Mouse (Mus musculus): ENCODE results near the gene Chchd3. TPM values are rescaled to one million over a fixed set of nuclear protein-coding genes. Genes with fewer than 3 reads are reported as not detected.

The Chchd3 gene
- polyA plus RNA-seq, 1 experiment from 2014 or later: 103 TPM

GRCm38 (mm10) chr6:32795653-32796500 is 264.2 kb downstream of the Chchd3 start:
- peaks cover 4% of the 10 kb centered on the region; the same call in 1 of the 2 replicates for H3K4me1 ChIP-seq (ENCODE audit: insufficient read depth)
- no peaks in the 10 kb centered on the region for H3K9me3 ChIP-seq (ENCODE audit: low read depth, low read length)
- no peak overlapping the region for H3K4me2 ChIP-seq
- no peak overlapping the region for H3K27ac ChIP-seq (ENCODE audit: low read depth)
- DNase-seq (no peak), ATAC-seq (ENCODE audit: insufficient read depth) (no peak)
- TF ChIP-seq CTCF (IDR thresholded peaks at IDR 0.05; ENCODE audit: low read depth): no peak
- H3K9ac ChIP-seq: no peak overlapping the region
- H3K4me3 ChIP-seq (ENCODE audit: low read depth, low read length): no peak overlapping the region
- no peaks in the 10 kb centered on the region for H3K36me3 ChIP-seq (ENCODE audit: insufficient read depth)
- no peaks in the 10 kb centered on the region for H3K27me3 ChIP-seq (ENCODE audit: insufficient read depth, low read length)
- WGBS: 47% methylated on average over 8 of the region's 8 CpGs

- 89% methylated on average over 1 of the region's 1 CpGs for WGBS
- H3K4me1 ChIP-seq (ENCODE audit: insufficient read depth): peaks cover 4% of the 10 kb centered on the region; the same call in 1 of the 2 replicates
- no peak for DNase-seq
These were observed 266.5 kb downstream of the Chchd3 start for GRCm38 (mm10) chr6:32793575-32793974.

GRCm38 (mm10) chr6:32793163-32793562 is 266.9 kb downstream of the Chchd3 start:
- H3K4me3 ChIP-seq (ENCODE audit: low read depth, low read length): no peak overlapping the region
- no peak overlapping the region for H3K4me2 ChIP-seq
- ATAC-seq (ENCODE audit: insufficient read depth): no peak
- H3K9me3 ChIP-seq (ENCODE audit: low read depth, low read length): no peaks in the 10 kb centered on the region
- peaks cover 4% of the 10 kb centered on the region; the same call in 1 of the 2 replicates for H3K4me1 ChIP-seq (ENCODE audit: insufficient read depth)
- no peak for DNase-seq
- no peaks in the 10 kb centered on the region for H3K27me3 ChIP-seq (ENCODE audit: insufficient read depth, low read length)
- H3K27ac ChIP-seq (ENCODE audit: low read depth): no peak overlapping the region
- H3K36me3 ChIP-seq (ENCODE audit: insufficient read depth): 0 out of 2 replicates have a peak, but pooled peaks cover 3% of the 10 kb centered on the region
- H3K9ac ChIP-seq: no peak overlapping the region
- WGBS: 93% methylated on average over 3 of the region's 3 CpGs
- TF ChIP-seq CTCF (IDR thresholded peaks at IDR 0.05; ENCODE audit: low read depth): no peak

More at GRCm38 (mm10) chr6:32793575-32793974, 266.5 kb downstream of the Chchd3 start:
- H3K36me3 ChIP-seq (ENCODE audit: insufficient read depth): 0 out of 2 replicates have a peak, but pooled peaks cover 3% of the 10 kb centered on the region
- no peak for ATAC-seq (ENCODE audit: insufficient read depth)
- no peak overlapping the region for H3K9ac ChIP-seq
- no peaks in the 10 kb centered on the region for H3K27me3 ChIP-seq (ENCODE audit: insufficient read depth, low read length)
- H3K4me3 ChIP-seq (ENCODE audit: low read depth, low read length): no peak overlapping the region
- no peak overlapping the region for H3K4me2 ChIP-seq
- no peak overlapping the region for H3K27ac ChIP-seq (ENCODE audit: low read depth)
- no peaks in the 10 kb centered on the region for H3K9me3 ChIP-seq (ENCODE audit: low read depth, low read length)
- no peak for TF ChIP-seq CTCF (IDR thresholded peaks at IDR 0.05; ENCODE audit: low read depth)

- Histone ChIP-seq H3K4me1 (ENCODE audit: insufficient read depth) (no peaks in the 10 kb centered on the region), H3K4me3 (ENCODE audit: low read depth, low read length) (no peak overlapping the region), H3K4me2 (no peak overlapping the region), H3K36me3 (ENCODE audit: insufficient read depth) (0 out of 2 replicates have a peak, but pooled peaks cover 3% of the 10 kb centered on the region), H3K9me3 (ENCODE audit: low read depth, low read length) (no peaks in the 10 kb centered on the region), H3K27me3 (ENCODE audit: insufficient read depth, low read length) (no peaks in the 10 kb centered on the region), H3K9ac (no peak overlapping the region), H3K27ac (ENCODE audit: low read depth) (no peak overlapping the region)
- TF ChIP-seq CTCF (IDR thresholded peaks at IDR 0.05; ENCODE audit: low read depth): no peak
- 82% methylated on average over 4 of the region's 4 CpGs for WGBS
- no peak for DNase-seq
- ATAC-seq (ENCODE audit: insufficient read depth): no peak
These were observed 269.6 kb downstream of the Chchd3 start for GRCm38 (mm10) chr6:32790487-32790886.

GRCm38 (mm10) chr6:32787399-32787798 is 272.7 kb downstream of the Chchd3 start:
- no peak for TF ChIP-seq CTCF (IDR thresholded peaks at IDR 0.05; ENCODE audit: low read depth)
- Histone ChIP-seq H3K4me1 (ENCODE audit: insufficient read depth) (no peaks in the 10 kb centered on the region), H3K27ac (ENCODE audit: low read depth) (no peak overlapping the region), H3K27me3 (ENCODE audit: insufficient read depth, low read length) (no peaks in the 10 kb centered on the region), H3K4me2 (no peak overlapping the region), H3K36me3 (ENCODE audit: insufficient read depth) (0 out of 2 replicates have a peak, but pooled peaks cover 3% of the 10 kb centered on the region), H3K9me3 (ENCODE audit: low read depth, low read length) (no peaks in the 10 kb centered on the region), H3K9ac (no peak overlapping the region), H3K4me3 (ENCODE audit: low read depth, low read length) (no peak overlapping the region)
- ATAC-seq (ENCODE audit: insufficient read depth) (no peak), DNase-seq (no peak)
- 43% methylated on average over 1 of the region's 1 CpGs for WGBS

GRCm38 (mm10) chr6:32786196-32786595 is 273.9 kb downstream of the Chchd3 start:
- Histone ChIP-seq H3K9ac (no peak overlapping the region), H3K27ac (ENCODE audit: low read depth) (no peak overlapping the region), H3K4me3 (ENCODE audit: low read depth, low read length) (no peak overlapping the region), H3K27me3 (ENCODE audit: insufficient read depth, low read length) (no peaks in the 10 kb centered on the region), H3K4me2 (no peak overlapping the region), H3K4me1 (ENCODE audit: insufficient read depth) (no peaks in the 10 kb centered on the region), H3K36me3 (ENCODE audit: insufficient read depth) (0 out of 2 replicates have a peak, but pooled peaks cover 3% of the 10 kb centered on the region), H3K9me3 (ENCODE audit: low read depth, low read length) (no peaks in the 10 kb centered on the region)
- ATAC-seq (ENCODE audit: insufficient read depth): no peak
- 93% methylated on average over 5 of the region's 5 CpGs for WGBS
- DNase-seq: no peak
- no peak for TF ChIP-seq CTCF (IDR thresholded peaks at IDR 0.05; ENCODE audit: low read depth)

- no peak for ATAC-seq (ENCODE audit: insufficient read depth)
- Histone ChIP-seq H3K4me2 (no peak overlapping the region), H3K9ac (no peak overlapping the region), H3K27me3 (ENCODE audit: insufficient read depth, low read length) (no peaks in the 10 kb centered on the region), H3K4me1 (ENCODE audit: insufficient read depth) (peaks cover 4% of the 10 kb centered on the region), H3K9me3 (ENCODE audit: low read depth, low read length) (no peaks in the 10 kb centered on the region), H3K36me3 (ENCODE audit: insufficient read depth) (no peaks in the 10 kb centered on the region), H3K4me3 (ENCODE audit: low read depth, low read length) (no peak overlapping the region), H3K27ac (ENCODE audit: low read depth) (no peak overlapping the region)
- DNase-seq: no peak
- WGBS: 76% methylated on average over 4 of the region's 4 CpGs
- no peak for TF ChIP-seq CTCF (IDR thresholded peaks at IDR 0.05; ENCODE audit: low read depth)
These were observed 277.0 kb downstream of the Chchd3 start for GRCm38 (mm10) chr6:32783102-32783501.
